Mouse (Mus musculus) embryo, embryonic 10 days (tissue): ENCODE data around the gene Six3.

Experiments
- DNase-seq: peaks from one replicate; pipeline ENCODE4 v3.0.0-alpha.2; 2015; ENCODE audit warnings: low spot score

The Six3 gene

GRCm38 (mm10) chr17:85613266-85613860 lies at the start of gene Six3:
TSS of gene Six3 (plus strand) at chr17:85613608.
- no peak for DNase-seq

DNA sequence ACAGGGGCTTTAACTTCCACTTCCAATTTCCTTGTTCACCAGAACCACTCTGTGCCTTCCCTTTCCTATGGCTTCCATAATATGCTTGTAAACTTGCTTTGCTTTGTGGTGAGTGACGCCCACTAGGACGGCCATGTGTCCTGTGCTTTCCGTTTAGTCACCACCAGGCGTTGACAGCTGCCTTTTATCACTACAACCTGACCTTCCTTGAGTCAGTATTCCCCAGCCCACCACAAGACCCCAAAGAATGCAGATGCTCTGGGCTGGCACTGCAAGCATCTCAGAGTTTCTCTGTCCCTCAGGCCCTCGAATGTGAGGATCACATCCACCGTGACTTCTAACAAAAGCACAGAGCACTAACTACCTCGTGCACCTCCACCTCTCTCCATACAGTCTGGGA lies 49.3 kb upstream of the Six3 start:
- DNase-seq: no peak

GRCm38 (mm10) chr17:85574023-85574422 lies 39.4 kb upstream of the Six3 start:
- no peak for DNase-seq

- no peak for DNase-seq
Observed at GRCm38 (mm10) chr17:85578290-85578689, 35.1 kb upstream of the Six3 start.

DNA sequence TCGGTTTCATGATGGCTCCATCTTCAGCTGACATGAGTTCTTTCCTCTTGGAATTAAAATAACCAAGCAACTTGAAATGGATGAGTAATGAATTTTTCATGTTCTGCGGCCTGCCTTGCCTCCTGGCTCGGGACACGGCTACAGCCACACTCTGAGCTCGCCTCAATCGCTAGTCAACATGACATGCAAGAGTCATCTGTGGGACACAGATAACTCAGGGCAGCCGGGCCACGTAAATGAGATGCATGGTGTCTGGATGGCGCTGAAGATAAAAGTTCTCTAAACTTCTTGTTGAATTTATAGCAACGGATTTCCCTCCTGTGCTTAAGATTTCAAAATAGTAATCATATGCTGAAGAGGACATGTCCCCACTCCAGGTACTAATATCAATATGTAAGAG lies 34.1 kb upstream of the Six3 start:
- DNase-seq: no peak

GRCm38 (mm10) chr17:85580221-85580620 lies 33.2 kb upstream of the Six3 start:
- DNase-seq: no peak

DNA sequence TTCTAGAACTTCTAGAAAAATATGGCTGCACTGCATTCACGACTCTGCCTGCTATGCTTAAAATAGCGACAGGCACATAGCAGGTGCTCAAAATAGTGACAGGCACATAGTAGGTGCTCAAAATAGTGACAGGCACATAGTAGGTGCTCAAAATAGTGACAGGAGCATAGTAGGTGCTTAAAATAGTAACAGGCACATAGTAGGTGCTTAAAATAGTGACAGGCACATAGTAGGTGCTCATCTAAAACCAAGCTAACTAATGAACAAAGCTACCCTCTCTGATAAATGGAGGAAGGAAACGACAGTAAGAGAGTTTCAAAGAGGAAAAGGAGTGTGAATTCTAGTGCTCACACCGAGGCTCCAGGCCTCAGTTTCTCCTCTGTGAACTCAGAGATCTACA lies 29.2 kb upstream of the Six3 start:
- DNase-seq: no peak

DNA sequence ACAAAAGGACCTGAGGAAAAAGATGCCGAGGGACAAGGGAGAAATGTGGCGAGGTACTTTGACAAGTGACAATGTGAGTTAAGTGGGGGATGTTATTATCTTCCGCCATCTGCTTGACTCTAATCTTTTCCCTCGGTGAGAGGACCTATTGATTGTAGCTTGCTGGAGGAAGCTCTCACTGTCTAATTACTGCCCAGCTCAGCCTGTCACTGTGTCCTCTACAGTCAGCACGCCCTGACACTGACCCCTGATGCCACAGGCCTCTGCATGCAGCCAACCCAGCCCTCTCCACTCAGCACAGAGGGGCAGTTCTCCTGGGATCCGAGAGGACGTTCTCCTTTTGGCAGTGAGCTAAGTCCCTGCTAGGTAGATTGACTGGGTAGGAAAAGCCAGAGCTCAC lies 28.8 kb upstream of the Six3 start:
- no peak for DNase-seq

DNA sequence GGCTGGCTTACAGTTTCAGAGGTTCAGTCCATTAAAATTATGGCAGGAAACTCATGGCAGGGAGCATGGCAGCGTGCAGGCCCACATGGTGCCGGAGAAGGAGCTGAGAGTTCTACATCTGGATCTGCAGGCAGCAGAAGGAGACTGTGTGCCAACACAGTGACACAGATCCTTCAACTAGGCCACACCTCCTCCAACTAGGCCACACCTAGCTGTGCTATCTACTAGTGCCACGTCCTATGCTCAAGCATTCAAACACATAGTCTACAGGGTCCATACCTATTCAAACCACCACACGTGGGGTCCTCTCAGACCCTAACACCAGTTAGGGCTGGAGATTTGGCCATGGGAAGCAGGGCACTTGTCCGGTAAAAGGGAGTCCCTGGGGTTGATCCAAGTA lies 27.6 kb upstream of the Six3 start:
- DNase-seq: no peak

DNA sequence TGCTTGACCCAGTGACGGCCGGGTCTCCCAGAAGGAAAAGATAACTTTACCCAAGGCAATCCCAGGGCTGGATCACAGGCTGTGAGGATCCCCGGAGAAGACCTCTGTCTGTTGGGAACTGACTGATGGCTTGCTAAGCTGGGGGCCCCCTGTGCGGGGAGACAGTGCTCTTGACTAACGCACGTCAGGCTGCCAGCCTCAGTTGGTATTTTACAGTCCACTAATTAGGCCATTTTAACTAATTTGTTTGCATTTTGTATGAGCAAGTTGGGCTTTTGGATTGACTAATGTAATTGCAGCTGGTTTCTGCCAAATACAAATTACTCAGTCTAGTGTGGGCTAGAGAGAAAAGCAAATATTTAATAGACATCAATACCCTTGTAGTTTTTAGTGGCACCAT lies 21.4 kb upstream of the Six3 start:
- DNase-seq: no peak

GRCm38 (mm10) chr17:85595853-85596252 lies 17.6 kb upstream of the Six3 start:
- no peak for DNase-seq

DNA sequence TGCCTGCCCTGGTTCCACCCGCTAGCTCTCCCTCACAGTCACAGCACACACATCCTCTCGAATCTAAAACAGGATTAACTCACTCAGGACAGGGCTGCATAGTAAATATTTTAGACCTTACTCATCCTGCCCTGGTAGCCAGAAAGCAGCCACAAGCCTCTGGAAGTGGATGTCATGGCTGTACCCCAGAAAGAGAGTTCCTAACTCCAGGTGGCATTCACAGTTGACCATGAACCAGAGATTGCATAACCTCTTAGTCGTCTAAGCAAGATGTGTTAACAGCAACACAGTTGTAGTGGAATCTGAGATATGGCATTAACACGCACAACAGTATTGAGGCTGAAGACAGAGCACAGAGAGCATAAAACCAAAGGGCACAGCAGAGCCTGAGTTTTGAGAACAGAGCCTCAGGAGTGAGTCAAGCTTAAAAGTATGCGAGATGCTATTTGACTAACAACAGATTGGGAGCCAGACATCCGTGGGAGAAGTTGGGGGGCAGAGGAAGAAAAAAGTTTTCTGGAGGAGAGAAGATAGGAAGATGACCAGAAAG lies 17.0 kb upstream of the Six3 start:
- DNase-seq: no peak

DNA sequence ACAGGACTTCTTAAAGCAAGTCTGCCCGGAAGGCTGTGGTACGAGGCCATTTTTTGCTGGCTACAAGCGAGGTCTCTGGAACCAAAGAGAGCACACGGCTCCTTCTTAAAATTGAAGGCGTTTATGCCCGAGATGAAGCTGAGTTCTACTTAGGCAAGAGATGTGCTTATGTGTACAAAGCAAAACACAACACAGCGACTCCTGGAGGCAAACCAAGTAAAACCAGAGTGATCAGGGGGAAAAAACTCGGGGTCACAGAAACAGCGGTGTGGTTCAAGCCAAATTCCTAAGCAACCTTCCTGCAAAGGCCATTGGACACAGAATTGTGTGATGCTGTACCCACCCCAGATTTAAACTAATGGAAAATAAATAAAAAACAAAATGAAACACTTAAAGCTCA lies 13.9 kb upstream of the Six3 start:
- DNase-seq: no peak

GRCm38 (mm10) chr17:85606463-85606862 lies 6.9 kb upstream of the Six3 start:
- DNase-seq: no peak

DNA sequence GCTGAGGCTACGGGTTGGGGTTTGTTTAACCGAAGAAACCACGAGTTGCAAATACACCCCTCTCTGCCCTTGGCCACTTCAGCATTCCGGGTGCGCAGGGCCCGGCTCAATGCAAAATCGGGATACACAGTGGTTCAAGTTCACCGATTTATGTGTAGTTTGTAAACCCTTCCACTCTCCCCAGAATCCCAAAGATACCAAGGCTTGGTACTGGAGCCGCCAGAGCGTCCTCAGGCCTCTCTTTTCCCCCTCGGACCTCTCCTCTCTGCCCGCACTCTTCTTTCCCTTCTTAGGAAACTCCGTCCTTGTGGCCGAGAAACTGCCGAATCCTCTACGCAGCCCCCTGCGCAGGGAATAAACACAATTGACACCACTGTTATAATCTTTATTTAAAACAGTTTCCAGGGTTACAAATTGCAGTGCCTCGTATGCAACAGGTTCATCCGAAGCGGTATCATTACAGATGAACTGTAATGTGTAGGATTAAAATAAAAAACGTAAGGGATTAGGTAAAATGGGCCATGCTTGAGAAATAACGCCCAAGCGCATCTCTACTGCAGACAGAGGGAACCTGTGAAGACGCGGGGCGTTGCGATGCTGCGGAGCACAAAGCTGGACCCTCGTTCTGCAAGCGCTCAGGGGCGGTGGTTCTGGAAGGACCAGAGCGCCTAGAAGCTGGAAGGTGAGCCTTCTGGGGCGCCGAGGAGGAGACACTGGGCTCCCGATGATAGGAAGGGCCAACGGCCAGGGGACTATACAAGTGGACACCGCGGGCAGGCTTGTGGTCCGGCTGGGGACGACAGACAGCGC lies 5.6 kb upstream of the Six3 start:
- DNase-seq: peak; percentile 53

DNA sequence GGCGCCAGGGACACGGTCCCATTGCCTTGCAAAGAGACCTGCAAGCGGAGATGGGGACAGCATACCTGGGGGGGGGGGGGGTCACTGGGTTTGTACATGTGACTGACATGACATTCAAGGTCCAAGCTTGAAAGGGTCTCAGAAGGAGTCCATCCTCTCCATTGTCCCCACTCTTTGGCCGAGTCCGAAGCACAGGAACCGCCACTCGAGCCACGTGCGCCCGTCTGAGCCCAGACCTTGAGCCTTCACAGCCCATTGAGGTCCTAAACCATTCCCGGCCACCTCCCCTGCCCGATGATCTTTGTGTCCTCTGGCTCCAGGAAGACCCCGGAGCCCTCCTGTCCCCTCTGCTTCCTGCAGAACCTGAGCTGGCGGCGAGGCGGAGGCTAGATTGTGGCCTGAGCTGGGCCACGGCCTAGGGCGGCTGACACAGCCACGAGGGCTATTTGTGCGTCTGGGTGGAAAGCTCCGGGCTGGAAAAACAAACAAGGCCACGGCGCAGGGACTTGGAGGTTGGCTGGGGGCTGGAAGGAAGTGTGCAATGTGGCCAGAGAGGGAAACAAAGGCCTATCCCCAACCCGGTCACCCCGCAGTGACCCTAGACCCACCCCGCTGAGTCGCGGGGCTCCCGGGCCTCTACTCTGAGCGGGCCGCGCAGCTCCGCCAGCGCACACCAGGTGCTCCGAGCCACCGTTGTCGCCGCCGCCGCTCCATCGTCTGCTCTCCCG lies 4.9 kb upstream of the Six3 start:
- DNase-seq: peak; percentile 67

GRCm38 (mm10) chr17:85609094-85609425 lies 4.3 kb upstream of the Six3 start:
- no peak for DNase-seq

GRCm38 (mm10) chr17:85609621-85610392 lies 3.6 kb upstream of the Six3 start:
- DNase-seq: no peak

GRCm38 (mm10) chr17:85610393-85611115 lies 2.9 kb upstream of the Six3 start:
- no peak for DNase-seq

DNA sequence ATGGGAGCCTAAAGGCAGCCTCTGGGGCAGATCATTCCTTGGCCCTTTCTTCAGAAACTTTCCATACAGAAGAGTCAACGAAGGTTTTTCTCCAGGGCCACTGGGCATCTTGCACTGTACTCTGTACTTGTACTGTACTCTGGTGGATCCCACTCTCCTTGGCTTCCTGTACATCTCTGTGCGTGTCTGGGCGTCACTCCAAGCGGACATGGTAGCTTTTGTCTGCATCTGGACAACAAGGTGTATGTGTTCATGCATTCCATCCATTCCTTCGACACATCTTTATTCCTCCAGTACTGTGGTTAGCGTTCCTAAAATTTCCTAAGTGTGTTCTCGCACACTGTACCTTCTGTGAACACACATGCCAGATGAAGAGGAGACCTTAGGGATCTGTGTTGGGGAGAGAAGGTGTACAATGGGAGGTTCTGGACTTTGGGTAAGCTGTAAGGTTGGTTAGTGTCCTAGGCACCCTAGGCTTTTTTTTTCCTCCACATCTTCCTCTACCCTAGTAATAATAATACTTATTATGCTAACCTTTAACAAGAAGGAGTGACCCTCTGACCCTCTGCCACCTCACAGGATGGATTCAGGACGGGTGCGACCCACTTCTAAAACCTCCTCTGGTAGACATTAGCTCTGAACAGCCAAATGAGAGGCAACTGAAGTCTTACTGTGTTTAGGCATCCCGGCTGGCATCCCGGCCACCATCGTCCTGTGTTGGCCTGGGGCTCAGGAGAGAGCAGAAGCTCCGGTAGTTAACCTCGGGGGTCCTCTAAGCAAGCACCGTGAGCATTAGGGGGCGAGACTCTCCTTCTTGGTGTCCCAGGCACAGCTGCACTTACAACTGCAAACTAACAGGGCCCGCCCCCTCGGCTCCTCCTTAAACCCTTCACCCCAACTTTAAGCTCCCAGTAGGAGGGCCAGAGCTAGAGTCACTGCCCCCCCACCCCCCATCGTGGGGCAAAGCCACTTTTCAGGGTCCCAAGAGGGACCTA lies 1.6 kb upstream of the Six3 start:
- DNase-seq: no peak
